In the genomic region with DNA sequence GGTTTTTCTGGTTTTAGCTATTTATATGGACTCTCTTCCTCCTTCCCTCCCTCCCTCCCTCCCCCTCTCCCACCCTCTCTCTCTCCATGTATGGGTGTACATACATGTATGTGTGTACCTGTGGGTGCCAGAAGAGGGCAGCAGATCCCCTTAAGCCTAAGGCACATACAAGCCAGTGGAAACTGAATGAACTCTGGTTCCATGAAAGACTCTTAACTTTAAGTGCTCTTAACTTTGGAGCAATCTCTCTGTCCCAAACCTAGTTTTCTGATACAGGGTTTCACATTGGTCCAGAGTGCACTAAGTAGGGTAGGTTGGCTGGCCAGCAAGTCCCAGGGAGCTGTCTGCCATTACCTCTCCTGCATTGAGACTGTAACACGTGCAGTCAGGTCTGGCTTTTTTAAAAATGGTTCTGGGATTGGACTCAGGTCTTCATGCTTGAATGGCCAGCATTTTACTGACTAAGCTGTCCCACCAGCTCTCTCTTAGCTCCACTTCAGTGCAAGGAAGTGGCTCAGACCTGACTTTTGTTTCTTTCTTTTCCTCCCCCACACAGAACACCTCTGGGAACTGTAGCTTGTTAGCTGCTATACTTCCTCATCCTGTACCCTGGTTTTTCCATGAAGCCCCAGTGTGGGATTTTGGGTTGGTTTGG, we compare ENCODE assay signal across 8 mouse cellular contexts. TPM values are rescaled to one million over a fixed set of nuclear protein-coding genes. Genes with fewer than 3 reads are reported as not detected.
DNase-seq lines count a peak whose midpoint lies in the region; ATAC-seq and TF ChIP-seq lines count a peak whose summit lies in the region.

No protein-coding gene starts in this region.

- peak; percentile 28 for DNase-seq in 3134 (ENCODE audit: extremely low read depth, insufficient read length, low spot score)
- peak; percentile 73 to 77 for DNase-seq in B cell, adult 2 months
- DNase-seq in forebrain, postnatal 0 days, result peak; percentile 49
- DNase-seq in kidney, adult 8-10 months, result peak; percentile 83 to 84
- DNase-seq in lung, adult 2 months, result peak; percentile 59
- DNase-seq in spleen, adult 12 weeks (ENCODE audit: low spot score), result peak; percentile 19

- H3K4me1 ChIP-seq in bone marrow macrophage, adult 2 months (ENCODE audit: control insufficient read depth, insufficient read depth, low read length), result no peaks in the 10 kb centered on the region
- no peaks in the 10 kb centered on the region for H3K4me1 ChIP-seq in forebrain, postnatal 0 days (ENCODE audit: insufficient read depth)
- peaks cover 2% of the 10 kb centered on the region; the same call in 1 of the 2 replicates for H3K4me1 ChIP-seq in lung, adult 2 months (ENCODE audit: control insufficient read depth, insufficient read depth, low read length)

- no peak overlapping the region for H3K4me2 ChIP-seq in forebrain, postnatal 0 days (ENCODE audit: low read depth)

- TF ChIP-seq CTCF in bone marrow macrophage, adult 2 months (IDR thresholded peaks at IDR 0.05; ENCODE audit: low read depth, low read length), result 0 out of 2 replicates have a peak, but pooled peaks have one; percentile 12
- TF ChIP-seq CTCF in forebrain, postnatal 0 days (IDR thresholded peaks at IDR 0.05; ENCODE audit: low read depth), result peak; percentile 66
- peak; percentile 49; the same call in 1 of the 2 replicates for TF ChIP-seq CTCF in lung, adult 2 months (IDR thresholded peaks at IDR 0.05; ENCODE audit: insufficient read depth, low read length)

- no peaks in the 10 kb centered on the region for H3K9me3 ChIP-seq in forebrain, postnatal 0 days (ENCODE audit: low read length)

- no peak overlapping the region for H3K27ac ChIP-seq in bone marrow macrophage, adult 2 months (ENCODE audit: insufficient read depth, low read depth, low read length)
- no peak overlapping the region for H3K27ac ChIP-seq in forebrain, postnatal 0 days (ENCODE audit: low read depth, low read length)

- 97% methylated on average over 1 of the region's 1 CpGs for WGBS in forebrain, postnatal 0 days
- 75% methylated on average over 1 of the region's 1 CpGs for WGBS in lung, adult 2 months

- no peak for TF ChIP-seq POLR2A in bone marrow macrophage, adult 2 months (IDR thresholded peaks at IDR 0.05; ENCODE audit: borderline replicate concordance, low read depth, low read length)
- no peak for TF ChIP-seq POLR2A in lung, adult 2 months (IDR thresholded peaks at IDR 0.05; ENCODE audit: borderline replicate concordance, extremely low read depth, low read depth, low read length)

- no peaks in the 10 kb centered on the region for H3K36me3 ChIP-seq in forebrain, postnatal 0 days (ENCODE audit: insufficient read depth)

- no peaks in the 10 kb centered on the region for H3K27me3 ChIP-seq in forebrain, postnatal 0 days (ENCODE audit: insufficient read depth, low read length)

- peak; percentile 76 for ATAC-seq in forebrain, postnatal 0 days
- no peak for ATAC-seq in activated CD4-positive, CD25-positive, alpha-beta regulatory T cell, adult 4 months

- H3K4me3 ChIP-seq in bone marrow macrophage, adult 2 months (ENCODE audit: insufficient read depth, low read length), result no peak overlapping the region
- no peak overlapping the region for H3K4me3 ChIP-seq in forebrain, postnatal 0 days (ENCODE audit: low read depth, low read length)
- no peak overlapping the region for H3K4me3 ChIP-seq in lung, adult 2 months (replicated peaks; ENCODE audit: extremely low read depth, low read depth, low read length)

- no peak overlapping the region for H3K9ac ChIP-seq in forebrain, postnatal 0 days

RNA-seq across cellular contexts. Expression of gene Akap1, which starts 44.3 kb away (rescaled TPM):
- polyA plus RNA-seq in bone marrow macrophage, adult 2 months (2012; ENCODE audit: insufficient read depth, insufficient read length, missing spikeins), result 5.6 and 6.9 TPM in 2 replicates
- 53.2 and 60.7 TPM in 2 replicates for total RNA-seq in forebrain, postnatal 0 days (2014; rRNA removed)
- 24.5 and 28.6 TPM in 2 replicates for polyA plus RNA-seq in forebrain, postnatal 0 days (2015; fragmentation: Nextera tagmentation; extraction: Ambion mirVana)
- polyA plus RNA-seq in lung, adult 2 months (2012; rRNA removed), result 22.3 and 32.2 TPM in 2 replicates
- 1 to 10 TPM; 1.5 to 2.0 TPM for polyA plus RNA-seq in activated CD4-positive, CD25-positive, alpha-beta regulatory T cell, adult 4 months (2017; shearing (Covaris generic))

RNA-seq across cellular contexts. Expression of gene Scpep1, which starts 46.6 kb away (rescaled TPM):
- polyA plus RNA-seq in bone marrow macrophage, adult 2 months (2012; ENCODE audit: insufficient read depth, insufficient read length, missing spikeins), result 259 and 279 TPM in 2 replicates
- total RNA-seq in forebrain, postnatal 0 days (2014; rRNA removed), result 27.5 and 28.9 TPM in 2 replicates
- 19.5 and 27.4 TPM in 2 replicates for polyA plus RNA-seq in forebrain, postnatal 0 days (2015; fragmentation: Nextera tagmentation; extraction: Ambion mirVana)
- 17.7 and 28.1 TPM in 2 replicates for polyA plus RNA-seq in lung, adult 2 months (2012; rRNA removed)
- polyA plus RNA-seq in activated CD4-positive, CD25-positive, alpha-beta regulatory T cell, adult 4 months (2017; shearing (Covaris generic)), result 10 to 100 TPM; 24.0 to 33.4 TPM

RNA-seq across cellular contexts. Expression of gene Elobl, which starts 58.0 kb away (rescaled TPM):
- polyA plus RNA-seq in bone marrow macrophage, adult 2 months (2012; ENCODE audit: insufficient read depth, insufficient read length, missing spikeins), result not detected in 2 replicates
- total RNA-seq in forebrain, postnatal 0 days (2014; rRNA removed), result not detected in 2 replicates
- not detected in 2 replicates for polyA plus RNA-seq in forebrain, postnatal 0 days (2015; fragmentation: Nextera tagmentation; extraction: Ambion mirVana)
- polyA plus RNA-seq in lung, adult 2 months (2012; rRNA removed), result 0.97 and 1.3 TPM in 2 replicates
- polyA plus RNA-seq in activated CD4-positive, CD25-positive, alpha-beta regulatory T cell, adult 4 months (2017; shearing (Covaris generic)), result not detected

Comparison
In these comparisons a context has a peak if more than half of its experiments do, and no peak if none do; other contexts are left out.
1. DNase-seq: peak in every context shown above with its lines; median percentile 84 in kidney, adult 8-10 months; 75 in B cell, adult 2 months; 59 in lung, adult 2 months; 49 in forebrain, postnatal 0 days; 28 in 3134; 19 in spleen, adult 12 weeks.
2. CTCF ChIP-seq: peak in every context shown above with its lines; median percentile 66 in forebrain, postnatal 0 days; 49 in lung, adult 2 months; 12 in bone marrow macrophage, adult 2 months.